ENCODE assay signal across 10 mouse cellular contexts in genomic region chr3:33905679-33906007, GRCm38 (mm10).
DNase-seq lines count a peak whose midpoint lies in the region; ATAC-seq and TF ChIP-seq lines count a peak whose summit lies in the region.
"Had no signal": no experiment of that assay in that cellular context is flagged by ENCODE, and none has a peak within 500 bp of the region (broad histone marks: within the 10 kb centered on the region; RNA-seq: fewer than 3 reads in every experiment).

No protein-coding gene starts in this region.

- no peak overlapping the region for H3K9ac ChIP-seq in lung, embryonic 14.5 days
- no peak overlapping the region for H3K9ac ChIP-seq in forebrain, embryonic 15.5 days (replicated peaks)
- no peak overlapping the region for H3K9ac ChIP-seq in hindbrain, embryonic 16.5 days (ENCODE audit: low read depth, low read length)
- H3K9ac ChIP-seq in neural tube, embryonic 15.5 days (replicated peaks): peak overlapping the region; percentile 31; the same call in 1 of the 2 replicates

- H3K27me3 ChIP-seq in lung, embryonic 14.5 days (ENCODE audit: insufficient read depth, low read length): no peaks in the 10 kb centered on the region
- H3K27me3 ChIP-seq in forebrain, embryonic 15.5 days: peaks cover 56% of the 10 kb centered on the region
- H3K27me3 ChIP-seq in hindbrain, embryonic 16.5 days (replicated peaks; ENCODE audit: control insufficient read depth, insufficient read depth, low read length): no peaks in the 10 kb centered on the region; the same call in 1 of the 2 replicates
- peaks cover 57% of the 10 kb centered on the region for H3K27me3 ChIP-seq in neural tube, embryonic 15.5 days (replicated peaks)

- 59% methylated on average over 5 of the region's 5 CpGs for WGBS in lung, embryonic 14.5 days
- 4% methylated on average over 5 of the region's 5 CpGs for WGBS in forebrain, embryonic 15.5 days
- WGBS in hindbrain, embryonic 16.5 days: 23% methylated on average over 5 of the region's 5 CpGs
- WGBS in neural tube, embryonic 15.5 days: 14% methylated on average over 5 of the region's 5 CpGs

- DNase-seq in lung, embryonic 14.5 days: no peak
- DNase-seq in lung, postnatal 36 days: no peak
- DNase-seq in left cerebral cortex, postnatal 25 days (ENCODE audit: low spot score in 2 of 2): no peak
- DNase-seq in cerebellum, adult 8-10 months: no peak
- DNase-seq: cerebellum, adult 11-12 months had no signal

- no peak overlapping the region for H3K27ac ChIP-seq in lung, embryonic 14.5 days (ENCODE audit: low read depth)
- H3K27ac ChIP-seq in forebrain, embryonic 15.5 days (replicated peaks): peak overlapping the region; percentile 51
- peak overlapping the region; percentile 46; the same call in 1 of the 2 replicates for H3K27ac ChIP-seq in hindbrain, embryonic 16.5 days (ENCODE audit: low read depth, low read length)
- peak overlapping the region; percentile 71 for H3K27ac ChIP-seq in neural tube, embryonic 15.5 days (replicated peaks)

- TF ChIP-seq CTCF in lung, embryonic 14.5 days (IDR thresholded peaks at IDR 0.05; ENCODE audit: low read depth): no peak

- no peak for ATAC-seq in lung, embryonic 14.5 days (ENCODE audit: insufficient read depth)
- ATAC-seq in forebrain, embryonic 15.5 days (replicated peaks): peak; percentile 54
- ATAC-seq in hindbrain, embryonic 16.5 days: peak; percentile 70
- peak; percentile 74 for ATAC-seq in neural tube, embryonic 15.5 days (ENCODE audit: low FRiP score)
- ATAC-seq: lung, postnatal 0 days had no signal

- no peak overlapping the region for H3K4me3 ChIP-seq in lung, embryonic 14.5 days (ENCODE audit: low read depth, low read length)
- peak overlapping the region; percentile 24; the same call in 1 of the 2 replicates for H3K4me3 ChIP-seq in forebrain, embryonic 15.5 days
- peak overlapping the region; percentile 14; the same call in 1 of the 2 replicates for H3K4me3 ChIP-seq in hindbrain, embryonic 16.5 days (ENCODE audit: low read length)
- H3K4me3 ChIP-seq in neural tube, embryonic 15.5 days (replicated peaks): peak overlapping the region; percentile 17; the same call in 1 of the 2 replicates
- H3K4me3 ChIP-seq: myocyte had no signal

- intact Hi-C loops in left cerebral cortex, postnatal 25 days (cut with DNase I): no loop called here

- no peaks in the 10 kb centered on the region for H3K36me3 ChIP-seq in lung, embryonic 14.5 days (ENCODE audit: insufficient read depth)
- no peaks in the 10 kb centered on the region for H3K36me3 ChIP-seq in forebrain, embryonic 15.5 days
- no peaks in the 10 kb centered on the region for H3K36me3 ChIP-seq in hindbrain, embryonic 16.5 days (ENCODE audit: control insufficient read depth, insufficient read depth, low read length)
- no peaks in the 10 kb centered on the region for H3K36me3 ChIP-seq in neural tube, embryonic 15.5 days

- no peaks in the 10 kb centered on the region for H3K9me3 ChIP-seq in lung, embryonic 14.5 days (ENCODE audit: low read depth, low read length)
- H3K9me3 ChIP-seq in forebrain, embryonic 15.5 days: no peaks in the 10 kb centered on the region
- no peaks in the 10 kb centered on the region for H3K9me3 ChIP-seq in hindbrain, embryonic 16.5 days (ENCODE audit: control insufficient read depth, low read length)
- no peaks in the 10 kb centered on the region for H3K9me3 ChIP-seq in neural tube, embryonic 15.5 days (replicated peaks)

- peak overlapping the region; percentile 29; the same call in 1 of the 2 replicates for H3K4me2 ChIP-seq in lung, embryonic 14.5 days
- peak overlapping the region; percentile 40 for H3K4me2 ChIP-seq in forebrain, embryonic 15.5 days (replicated peaks)
- H3K4me2 ChIP-seq in hindbrain, embryonic 16.5 days (ENCODE audit: low read length): peak overlapping the region; percentile 51
- peak overlapping the region; percentile 55 for H3K4me2 ChIP-seq in neural tube, embryonic 15.5 days

- H3K4me1 ChIP-seq in lung, embryonic 14.5 days (ENCODE audit: insufficient read depth): no peaks in the 10 kb centered on the region; the same call in 1 of the 2 replicates
- peaks cover 27% of the 10 kb centered on the region for H3K4me1 ChIP-seq in forebrain, embryonic 15.5 days
- peaks cover 16% of the 10 kb centered on the region for H3K4me1 ChIP-seq in hindbrain, embryonic 16.5 days (ENCODE audit: control insufficient read depth, insufficient read depth, low read depth, low read length)
- peaks cover 30% of the 10 kb centered on the region for H3K4me1 ChIP-seq in neural tube, embryonic 15.5 days
